Mouse (Mus musculus) embryo, embryonic 11.5 days (tissue): Measurements from ENCODE around the gene Fhad1.

Experiments
- DNase-seq: peaks from one replicate; pipeline ENCODE4 v3.0.0-alpha.2; 2012; ENCODE audit warnings: low read depth, low spot score

Gene Fhad1

DNA sequence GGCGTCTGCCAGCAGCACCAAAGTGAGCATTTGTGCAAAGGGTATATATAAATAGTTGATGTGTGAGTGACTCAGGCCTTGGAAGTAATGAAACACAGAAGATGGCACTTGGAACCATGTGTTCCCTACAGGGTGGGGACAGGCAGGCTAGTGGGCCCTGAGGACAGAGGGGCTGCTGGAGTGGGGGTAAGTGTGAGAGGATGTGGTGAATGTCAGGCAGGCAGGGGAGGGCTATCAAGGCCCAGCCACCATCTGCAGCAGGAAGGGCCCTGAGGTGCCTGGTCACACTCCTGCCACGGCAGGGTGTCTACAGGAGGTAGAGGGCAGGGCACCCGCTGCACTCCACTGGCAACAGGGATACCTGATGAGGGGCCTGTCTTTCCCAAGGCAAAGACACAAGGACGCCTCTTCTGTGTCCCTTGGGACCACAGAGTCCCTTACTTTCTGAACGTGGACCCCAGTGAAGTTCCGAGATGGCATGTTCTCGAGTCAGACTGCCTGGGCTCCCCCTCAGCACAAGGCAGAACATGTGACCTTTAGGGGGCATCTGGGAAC lies 151.1 kb downstream of the Fhad1 start:
- DNase-seq, result no peak

DNA sequence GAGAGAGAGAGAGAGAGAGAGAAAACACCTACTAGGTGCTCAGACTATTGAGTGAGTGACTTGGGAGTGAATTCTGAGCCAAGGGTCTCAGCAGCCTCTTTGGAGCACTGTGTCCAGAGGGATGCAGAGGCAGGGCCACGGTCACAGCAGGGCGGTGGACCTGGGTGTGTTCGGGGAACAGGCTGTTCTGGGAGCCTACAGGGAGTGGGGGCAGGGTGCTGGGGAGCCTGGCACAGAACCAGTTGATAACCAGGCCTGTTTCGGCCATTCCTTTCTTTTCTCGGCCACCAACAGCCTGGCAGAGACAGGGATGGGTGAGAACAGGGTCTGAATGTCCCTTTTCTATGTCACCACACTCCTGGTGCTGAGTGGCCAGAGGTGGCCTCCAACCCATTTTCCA lies 152.0 kb downstream of the Fhad1 start:
- DNase-seq, result no peak

DNA sequence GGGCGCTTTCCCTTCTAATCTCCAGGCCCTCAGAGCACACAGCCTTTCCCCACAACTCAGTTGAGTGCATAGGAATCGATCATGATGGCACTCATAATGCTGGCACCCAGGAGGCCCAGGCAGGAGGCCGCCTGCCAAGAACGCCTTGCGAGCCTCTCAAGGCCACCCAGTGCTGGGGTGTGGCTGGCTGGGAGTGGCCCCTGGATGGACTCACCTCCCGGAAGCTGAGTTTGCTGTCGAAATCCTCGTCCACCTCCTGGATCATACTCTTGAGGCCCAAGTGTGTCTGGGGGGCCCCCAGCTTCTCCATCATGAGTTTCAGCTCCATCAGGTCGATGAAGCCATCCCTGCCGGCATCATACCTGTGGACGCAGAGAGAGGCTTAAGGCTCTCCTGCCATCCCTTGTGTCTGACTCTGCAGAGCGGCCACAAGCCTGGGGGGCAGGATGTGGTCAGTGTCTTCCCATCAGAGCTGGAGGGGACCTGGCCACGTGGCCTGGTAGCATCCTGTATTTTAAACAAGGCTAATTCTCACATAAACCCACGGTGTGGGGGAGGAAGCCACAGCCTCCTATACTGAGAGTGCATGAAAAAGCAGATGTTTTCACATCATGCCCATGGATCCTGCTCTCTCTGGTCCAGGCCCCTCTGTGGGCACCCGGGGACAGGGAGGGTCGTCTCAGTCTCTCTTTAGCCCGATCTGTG lies 153.1 kb downstream of the Fhad1 start:
- no peak for DNase-seq

DNA sequence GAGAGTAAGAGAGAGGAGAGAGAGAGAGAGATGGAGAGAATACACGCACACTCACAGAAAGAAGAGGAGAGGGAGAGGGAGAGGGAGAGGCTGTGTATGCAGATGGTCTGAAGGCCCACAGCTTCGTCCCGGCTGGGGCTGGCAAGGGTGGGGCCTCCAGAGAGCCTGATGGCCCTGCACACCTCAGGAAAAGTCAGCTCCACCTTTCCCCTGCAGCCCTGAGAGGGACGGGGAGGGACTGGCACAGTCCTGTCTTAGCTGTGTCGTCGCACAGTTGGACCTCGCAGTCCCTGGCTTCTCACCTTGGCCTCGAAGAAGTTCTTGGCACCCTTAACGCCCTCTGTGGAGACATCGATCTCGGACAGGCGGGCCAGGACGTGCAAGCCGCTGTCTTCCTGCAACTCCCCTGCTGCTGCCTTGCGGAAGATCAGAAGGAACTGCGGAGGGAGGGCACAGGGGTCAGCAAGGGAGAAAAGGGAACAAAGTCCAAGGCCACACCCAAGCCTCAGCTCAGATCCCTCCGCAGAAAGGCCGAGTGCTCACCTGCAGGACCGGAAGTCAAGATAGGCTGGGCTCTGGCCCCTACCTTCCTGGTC lies 154.5 kb downstream of the Fhad1 start:
- no peak for DNase-seq

DNA sequence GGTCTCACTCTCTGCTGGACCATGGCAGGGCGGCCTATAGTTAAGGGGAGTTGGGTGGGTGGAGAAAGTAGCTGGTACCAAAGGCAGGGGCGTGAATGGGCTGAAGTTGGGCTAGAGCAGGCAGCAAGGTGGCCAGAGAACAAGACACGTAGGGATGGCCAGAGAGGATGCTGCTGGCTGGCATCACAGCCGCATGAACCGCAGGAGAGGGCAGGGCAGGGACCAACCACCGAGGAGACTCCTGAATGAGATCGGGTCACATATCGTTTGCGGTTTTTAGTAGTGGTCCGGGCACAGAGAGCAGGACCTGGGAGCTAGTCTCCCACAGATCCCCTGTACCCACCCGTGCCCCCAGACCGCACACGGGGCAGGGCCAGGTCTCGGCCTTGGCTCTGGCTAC lies 155.5 kb downstream of the Fhad1 start:
- no peak for DNase-seq

DNA sequence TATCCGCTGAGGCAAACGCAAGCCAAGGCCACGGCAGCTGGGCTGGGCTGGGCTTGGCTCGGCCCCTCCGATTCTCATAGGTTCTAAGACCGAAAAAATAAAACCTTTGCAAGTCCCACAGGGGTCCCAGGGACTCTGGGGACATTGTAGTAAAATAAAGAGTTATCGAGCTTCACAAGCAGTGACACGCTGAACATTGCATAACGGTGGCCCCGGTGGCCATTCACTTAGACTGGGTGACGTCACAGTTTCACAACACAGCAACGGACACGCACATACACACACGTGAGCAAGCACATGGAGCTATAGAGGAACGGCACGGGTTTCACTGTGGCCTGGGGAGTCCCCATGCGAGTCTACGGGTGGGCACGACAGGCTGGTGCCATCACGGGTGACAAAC lies 156.4 kb downstream of the Fhad1 start:
- no peak for DNase-seq

DNA sequence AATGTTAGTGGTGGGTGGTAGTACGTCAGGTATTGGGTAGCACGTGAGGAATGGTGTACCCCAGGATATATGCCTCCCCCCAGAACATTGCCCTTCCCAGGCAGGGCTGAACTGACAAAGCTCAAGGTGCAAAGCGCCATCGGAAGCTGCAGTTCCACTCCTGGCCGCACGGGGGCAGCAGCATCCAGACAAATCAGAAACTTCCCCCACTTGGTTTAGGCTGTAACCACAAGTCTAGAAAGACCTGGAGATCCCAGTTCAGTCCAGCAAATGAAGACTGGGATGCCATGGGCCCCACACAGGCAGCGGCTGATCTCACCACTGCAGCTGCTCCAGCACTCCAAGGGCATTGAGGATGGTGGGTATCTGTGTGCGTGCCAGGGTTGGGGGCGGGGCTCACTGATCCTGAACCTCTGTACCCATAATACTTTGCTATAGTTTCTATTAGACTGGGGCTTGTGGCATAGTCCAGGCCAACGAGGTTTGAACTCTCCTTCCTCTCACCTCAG lies 157.4 kb downstream of the Fhad1 start:
- peak; percentile 59 for DNase-seq

DNA sequence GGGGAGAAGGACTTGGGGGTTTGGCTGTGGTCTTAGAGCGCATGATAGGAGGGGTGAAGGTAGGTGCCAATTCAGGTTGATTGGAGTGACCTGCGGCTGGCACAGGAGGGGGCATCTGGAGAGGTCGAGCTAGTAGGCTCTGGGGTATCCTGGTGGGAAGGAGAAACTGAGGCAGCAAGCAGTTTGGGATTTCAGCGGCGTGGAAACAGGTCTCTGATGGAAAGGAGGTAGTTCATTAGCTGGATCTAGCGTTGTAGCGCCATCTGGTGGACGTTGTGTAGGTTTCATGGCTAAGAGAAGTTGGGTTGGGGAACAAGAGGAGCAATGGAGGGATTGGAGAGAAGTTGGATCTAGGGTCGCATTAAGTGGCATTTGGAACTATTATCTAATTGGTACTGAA lies 161.4 kb downstream of the Fhad1 start:
- DNase-seq, result no peak

DNA sequence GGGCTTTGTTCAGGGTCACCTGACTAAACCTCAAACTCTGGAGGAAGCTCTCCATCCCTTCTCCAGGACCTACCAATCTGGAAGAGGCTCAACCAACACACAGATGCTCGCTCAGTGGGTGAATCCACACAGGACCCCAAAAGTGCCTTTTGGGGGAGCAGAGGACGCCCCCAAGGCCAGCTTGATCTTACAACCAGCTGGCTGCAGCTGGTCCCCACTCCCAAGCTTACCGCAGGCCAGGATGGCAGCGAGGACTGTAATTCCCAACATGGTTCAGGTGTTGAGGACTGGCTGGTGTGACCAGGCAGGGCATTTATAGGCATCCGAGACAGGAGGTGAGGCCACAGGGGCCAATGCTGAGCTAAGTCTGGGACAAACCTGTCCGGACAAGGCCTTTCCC lies 168.9 kb downstream of the Fhad1 start, which contains the start of gene Ctrc:
Gene Ctrc (minus strand): TSS at position 361 of the 400 bp plus-strand sequence.
- no peak for DNase-seq
